Mouse (Mus musculus): ENCODE measurements around the gene Gas2l2. TPM values are rescaled to one million over a fixed set of nuclear protein-coding genes. Genes with fewer than 3 reads are reported as not detected.

Gas2l2 gene
- polyA plus RNA-seq, 1 experiment from 2014 or later: not detected

DNA sequence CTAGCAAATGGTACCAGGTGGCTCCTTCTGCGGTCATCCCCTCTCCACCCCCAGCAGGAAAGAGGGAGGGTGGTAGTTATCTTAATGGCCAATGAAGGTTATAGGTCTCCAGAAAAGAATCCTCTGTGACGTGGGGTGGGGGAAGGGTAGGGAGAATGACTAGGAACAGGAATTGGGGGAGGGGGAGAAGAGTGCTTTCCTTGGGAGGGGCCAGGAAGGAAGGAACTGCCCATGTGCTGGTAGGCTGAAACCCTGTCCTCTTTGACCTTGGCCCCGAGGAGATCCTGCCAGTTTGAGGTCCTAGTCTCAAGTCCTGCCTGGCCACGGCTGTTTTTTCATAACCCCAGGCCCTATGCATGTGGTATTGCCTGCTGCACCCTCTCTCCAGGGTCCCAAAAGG is 20.0 kb upstream of the Gas2l2 start:
- ATAC-seq (ENCODE audit: insufficient number of reproducible peaks, insufficient read depth, low FRiP score, low read depth): no peak
- H3K27ac ChIP-seq (ENCODE audit: low read length): no peak overlapping the region
- 20% methylated on average over 4 of the region's 4 CpGs for WGBS

DNA sequence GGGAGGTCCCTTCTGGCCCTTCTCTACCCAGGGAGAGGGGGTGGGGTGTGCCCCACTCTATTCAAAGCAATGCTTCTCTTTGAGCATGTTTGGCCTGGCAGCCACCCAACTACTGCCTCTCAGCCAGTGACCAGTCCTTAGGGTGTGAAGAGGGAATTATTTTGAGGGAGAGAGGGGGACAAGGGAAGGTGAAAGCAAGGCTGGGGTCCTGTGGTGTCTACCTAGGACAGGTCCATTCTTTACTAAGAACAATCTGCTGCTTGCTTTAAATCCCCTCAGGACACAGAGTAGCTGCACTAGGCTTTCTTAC is 19.6 kb upstream of the Gas2l2 start:
- Histone ChIP-seq H3K9me3 (ENCODE audit: control insufficient read depth, low read depth, low read length) (no peaks in the 10 kb centered on the region), H3K4me2 (replicated peaks; ENCODE audit: low read depth, low read length) (no peak overlapping the region), H3K4me3 (ENCODE audit: low read depth, low read length) (no peak overlapping the region), H3K9ac (replicated peaks; ENCODE audit: low read depth, low read length) (no peak overlapping the region), H3K27me3 (ENCODE audit: control insufficient read depth, insufficient read depth, low read length) (0 out of 2 replicates have a peak, but pooled peaks cover 2% of the 10 kb centered on the region), H3K4me1 (ENCODE audit: control insufficient read depth, insufficient read depth, low read length) (peaks cover 21% of the 10 kb centered on the region; the same call in 1 of the 2 replicates), H3K27ac (ENCODE audit: low read length) (peak overlapping the region; percentile 33; the same call in 1 of the 2 replicates), H3K36me3 (ENCODE audit: control insufficient read depth, insufficient read depth, low read length) (no peaks in the 10 kb centered on the region)
- no peak for ATAC-seq (ENCODE audit: insufficient number of reproducible peaks, insufficient read depth, low FRiP score, low read depth)

More for the DNA sequence above, 20.0 kb upstream of the Gas2l2 start:
- H3K9ac ChIP-seq (replicated peaks; ENCODE audit: low read depth, low read length): no peak overlapping the region
- H3K4me3 ChIP-seq (ENCODE audit: low read depth, low read length): no peak overlapping the region
- 0 out of 2 replicates have a peak, but pooled peaks cover 2% of the 10 kb centered on the region for H3K27me3 ChIP-seq (ENCODE audit: control insufficient read depth, insufficient read depth, low read length)
- no peak overlapping the region for H3K4me2 ChIP-seq (replicated peaks; ENCODE audit: low read depth, low read length)
- H3K36me3 ChIP-seq (ENCODE audit: control insufficient read depth, insufficient read depth, low read length): no peaks in the 10 kb centered on the region
- peaks cover 22% of the 10 kb centered on the region for H3K4me1 ChIP-seq (ENCODE audit: control insufficient read depth, insufficient read depth, low read length)
- no peaks in the 10 kb centered on the region for H3K9me3 ChIP-seq (ENCODE audit: control insufficient read depth, low read depth, low read length)

DNA sequence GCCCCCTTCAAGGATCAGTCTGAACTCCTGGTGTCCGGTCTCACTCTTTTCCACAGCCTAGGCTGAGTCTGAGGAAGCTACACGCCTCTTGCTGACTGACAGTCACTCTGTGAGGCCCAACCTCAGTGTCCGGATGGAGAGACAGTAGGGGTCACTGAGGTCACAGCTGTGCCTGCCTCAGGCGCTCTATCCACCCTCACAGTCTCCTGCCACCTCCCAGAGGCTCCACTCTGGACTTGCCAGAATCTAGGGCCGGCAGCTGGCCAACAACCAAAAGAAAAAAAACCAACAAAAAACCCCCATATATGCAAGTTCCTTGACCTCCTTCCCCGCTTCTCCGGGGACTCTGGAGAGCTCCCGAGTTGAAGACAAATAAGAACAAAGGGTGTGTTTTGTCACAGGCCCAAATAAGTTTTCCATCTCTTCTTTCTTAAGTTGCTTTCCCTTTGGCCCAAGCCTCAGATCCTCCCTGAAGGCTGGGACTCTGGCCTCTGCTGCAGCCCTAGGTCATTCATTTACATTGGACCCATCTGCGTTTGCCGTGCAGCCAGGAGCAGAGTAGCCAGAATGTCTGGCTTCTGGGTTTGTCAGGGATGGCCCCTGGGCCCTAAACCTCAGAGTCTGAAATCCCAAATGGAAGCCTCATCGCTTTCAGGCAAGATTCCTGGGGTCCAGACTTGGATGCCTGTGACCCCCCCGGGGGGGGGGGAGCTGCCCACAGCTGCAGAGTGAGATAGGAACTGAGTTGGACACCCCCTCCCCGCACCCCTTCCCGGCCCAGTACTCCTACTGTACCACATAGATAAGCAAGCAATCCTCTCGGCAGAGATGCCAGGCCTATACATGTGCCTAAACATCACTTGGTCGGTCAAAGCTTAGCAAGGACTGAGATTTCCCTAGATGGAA is 19.0 kb upstream of the Gas2l2 start:
- Histone ChIP-seq H3K27me3 (ENCODE audit: control insufficient read depth, insufficient read depth, low read length) (0 out of 2 replicates have a peak, but pooled peaks cover 2% of the 10 kb centered on the region), H3K4me2 (replicated peaks; ENCODE audit: low read depth, low read length) (no peak overlapping the region), H3K36me3 (ENCODE audit: control insufficient read depth, insufficient read depth, low read length) (no peaks in the 10 kb centered on the region), H3K4me3 (ENCODE audit: low read depth, low read length) (no peak overlapping the region), H3K9me3 (ENCODE audit: control insufficient read depth, low read depth, low read length) (no peaks in the 10 kb centered on the region), H3K9ac (replicated peaks; ENCODE audit: low read depth, low read length) (no peak overlapping the region), H3K4me1 (ENCODE audit: control insufficient read depth, insufficient read depth, low read length) (peaks cover 21% of the 10 kb centered on the region; the same call in 1 of the 2 replicates), H3K27ac (ENCODE audit: low read length) (peak overlapping the region; percentile 33; the same call in 1 of the 2 replicates)
- ATAC-seq (ENCODE audit: insufficient number of reproducible peaks, insufficient read depth, low FRiP score, low read depth): no peak; the same call in 1 of the 2 replicates
- 42% methylated on average over 16 of the region's 16 CpGs for WGBS

DNA sequence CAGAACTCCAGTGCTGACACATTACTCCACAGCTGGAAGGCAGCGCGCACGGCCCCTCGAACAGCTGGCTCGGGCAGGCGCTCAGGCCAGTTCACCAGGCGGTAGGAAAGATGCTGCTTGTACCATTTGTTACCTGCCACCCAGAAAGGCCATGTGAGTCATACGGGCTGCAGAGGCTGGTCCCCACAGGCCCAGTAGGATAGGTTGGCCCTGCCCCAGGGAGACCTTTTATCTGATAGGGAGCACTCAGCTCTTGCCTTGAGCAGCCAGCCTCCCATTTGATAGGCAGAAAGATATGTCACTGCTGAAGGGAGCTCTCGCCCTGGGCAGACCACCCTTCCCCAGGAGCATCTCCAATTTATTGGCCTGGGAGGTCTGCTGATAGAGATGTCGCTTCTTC is 18.4 kb upstream of the Gas2l2 start:
- 72% methylated on average over 10 of the region's 10 CpGs for WGBS
- H3K9ac ChIP-seq (replicated peaks; ENCODE audit: low read depth, low read length): no peak overlapping the region

GRCm38 (mm10) chr11:83445001-83445400 is 15.7 kb upstream of the Gas2l2 start:
- WGBS: 29% methylated on average over 19 of the region's 19 CpGs
- H3K4me1 ChIP-seq (ENCODE audit: control insufficient read depth, insufficient read depth, low read length): peaks cover 24% of the 10 kb centered on the region; the same call in 1 of the 2 replicates
- no peak for ATAC-seq (ENCODE audit: insufficient number of reproducible peaks, insufficient read depth, low FRiP score, low read depth)
- no peaks in the 10 kb centered on the region for H3K9me3 ChIP-seq (ENCODE audit: control insufficient read depth, low read depth, low read length)
- H3K36me3 ChIP-seq (ENCODE audit: control insufficient read depth, insufficient read depth, low read length): no peaks in the 10 kb centered on the region
- H3K27me3 ChIP-seq (ENCODE audit: control insufficient read depth, insufficient read depth, low read length): peaks cover 24% of the 10 kb centered on the region
- H3K4me2 ChIP-seq (replicated peaks; ENCODE audit: low read depth, low read length): peak overlapping the region; percentile 19; the same call in 1 of the 2 replicates
- no peak overlapping the region for H3K27ac ChIP-seq (ENCODE audit: low read length)
- H3K9ac ChIP-seq (replicated peaks; ENCODE audit: low read depth, low read length): no peak overlapping the region
- peak overlapping the region; percentile 21 for H3K4me3 ChIP-seq (ENCODE audit: low read depth, low read length)

More for the DNA sequence above, 18.4 kb upstream of the Gas2l2 start:
- Histone ChIP-seq H3K27me3 (ENCODE audit: control insufficient read depth, insufficient read depth, low read length) (0 out of 2 replicates have a peak, but pooled peaks cover 8% of the 10 kb centered on the region), H3K27ac (ENCODE audit: low read length) (no peak overlapping the region; the same call in 1 of the 2 replicates), H3K4me2 (replicated peaks; ENCODE audit: low read depth, low read length) (no peak overlapping the region), H3K36me3 (ENCODE audit: control insufficient read depth, insufficient read depth, low read length) (no peaks in the 10 kb centered on the region), H3K4me1 (ENCODE audit: control insufficient read depth, insufficient read depth, low read length) (peaks cover 21% of the 10 kb centered on the region; the same call in 1 of the 2 replicates), H3K9me3 (ENCODE audit: control insufficient read depth, low read depth, low read length) (no peaks in the 10 kb centered on the region), H3K4me3 (ENCODE audit: low read depth, low read length) (no peak overlapping the region)
- no peak for ATAC-seq (ENCODE audit: insufficient number of reproducible peaks, insufficient read depth, low FRiP score, low read depth)

DNA sequence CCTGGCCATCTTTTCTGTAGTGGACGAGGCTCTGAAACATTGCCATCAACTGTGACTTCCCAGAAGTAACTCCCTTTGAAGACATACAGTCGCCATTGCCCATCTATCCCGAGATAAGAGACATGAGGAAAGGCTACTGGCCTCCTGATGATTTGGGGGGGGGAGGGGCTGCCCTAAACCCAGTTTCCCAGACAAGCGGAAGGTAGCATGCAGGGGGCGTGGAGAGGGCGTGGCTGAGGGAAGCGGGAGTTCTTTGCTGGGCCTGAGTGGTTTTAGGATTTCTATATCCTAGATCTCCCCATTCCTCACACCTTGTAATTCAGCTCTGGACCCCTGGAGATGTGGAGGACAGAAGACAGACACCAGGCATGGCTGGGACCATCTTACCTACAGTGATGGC is 14.6 kb upstream of the Gas2l2 start:
- no peak overlapping the region for H3K9ac ChIP-seq (replicated peaks; ENCODE audit: low read depth, low read length)
- no peak overlapping the region for H3K4me3 ChIP-seq (ENCODE audit: low read depth, low read length)
- 8% methylated on average over 7 of the region's 7 CpGs for WGBS
- H3K4me2 ChIP-seq (replicated peaks; ENCODE audit: low read depth, low read length): no peak overlapping the region
- H3K27me3 ChIP-seq (ENCODE audit: control insufficient read depth, insufficient read depth, low read length): peaks cover 24% of the 10 kb centered on the region
- no peaks in the 10 kb centered on the region for H3K36me3 ChIP-seq (ENCODE audit: control insufficient read depth, insufficient read depth, low read length)
- H3K9me3 ChIP-seq (ENCODE audit: control insufficient read depth, low read depth, low read length): no peaks in the 10 kb centered on the region
- no peak for ATAC-seq (ENCODE audit: insufficient number of reproducible peaks, insufficient read depth, low FRiP score, low read depth)
- H3K4me1 ChIP-seq (ENCODE audit: control insufficient read depth, insufficient read depth, low read length): peaks cover 23% of the 10 kb centered on the region; the same call in 1 of the 2 replicates
- no peak overlapping the region for H3K27ac ChIP-seq (ENCODE audit: low read length)

- Histone ChIP-seq H3K9ac (replicated peaks; ENCODE audit: low read depth, low read length) (no peak overlapping the region), H3K36me3 (ENCODE audit: control insufficient read depth, insufficient read depth, low read length) (no peaks in the 10 kb centered on the region), H3K4me2 (replicated peaks; ENCODE audit: low read depth, low read length) (peak overlapping the region; percentile 26), H3K4me3 (ENCODE audit: low read depth, low read length) (no peak overlapping the region), H3K9me3 (ENCODE audit: control insufficient read depth, low read depth, low read length) (no peaks in the 10 kb centered on the region), H3K4me1 (ENCODE audit: control insufficient read depth, insufficient read depth, low read length) (peaks cover 15% of the 10 kb centered on the region; the same call in 1 of the 2 replicates), H3K27me3 (ENCODE audit: control insufficient read depth, insufficient read depth, low read length) (peaks cover 24% of the 10 kb centered on the region), H3K27ac (ENCODE audit: low read length) (no peak overlapping the region)
- no peak for ATAC-seq (ENCODE audit: insufficient number of reproducible peaks, insufficient read depth, low FRiP score, low read depth)
- 15% methylated on average over 29 of the region's 29 CpGs for WGBS
These were observed 13.5 kb upstream of the Gas2l2 start for GRCm38 (mm10) chr11:83442596-83443267.

DNA sequence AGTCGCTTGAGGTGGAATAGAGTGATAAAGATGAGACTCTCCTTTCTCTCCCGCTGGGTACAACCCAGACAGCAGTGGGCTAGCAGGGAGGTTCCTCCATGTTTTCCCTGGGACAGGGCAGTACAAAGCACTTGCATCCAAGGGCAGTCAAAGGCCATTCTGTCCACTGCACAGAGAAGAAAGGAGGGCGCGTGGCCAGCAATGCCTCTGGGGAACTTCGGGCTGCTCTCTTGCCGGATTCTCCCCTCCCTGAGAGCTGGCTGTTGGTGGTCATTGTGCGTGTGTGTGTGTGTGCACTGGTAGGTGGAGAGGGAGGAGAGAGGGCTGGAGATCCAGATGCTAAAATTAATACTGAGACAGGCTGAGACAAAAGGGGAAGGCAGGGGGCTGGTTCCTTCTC is 12.0 kb upstream of the Gas2l2 start:
- Histone ChIP-seq H3K9ac (replicated peaks; ENCODE audit: low read depth, low read length) (no peak overlapping the region), H3K27ac (ENCODE audit: low read length) (no peak overlapping the region), H3K9me3 (ENCODE audit: control insufficient read depth, low read depth, low read length) (no peaks in the 10 kb centered on the region), H3K36me3 (ENCODE audit: control insufficient read depth, insufficient read depth, low read length) (no peaks in the 10 kb centered on the region), H3K27me3 (ENCODE audit: control insufficient read depth, insufficient read depth, low read length) (peaks cover 24% of the 10 kb centered on the region), H3K4me1 (ENCODE audit: control insufficient read depth, insufficient read depth, low read length) (peaks cover 9% of the 10 kb centered on the region; the same call in 1 of the 2 replicates), H3K4me2 (replicated peaks; ENCODE audit: low read depth, low read length) (no peak overlapping the region; the same call in 1 of the 2 replicates), H3K4me3 (ENCODE audit: low read depth, low read length) (peak overlapping the region; percentile 47; the same call in 1 of the 2 replicates)
- 52% methylated on average over 7 of the region's 7 CpGs for WGBS
- no peak for ATAC-seq (ENCODE audit: insufficient number of reproducible peaks, insufficient read depth, low FRiP score, low read depth)

All from stomach, embryonic 14.5 days (tissue).